Mouse (Mus musculus) limb, embryonic 11.5 days (tissue): ENCODE data around the gene Otp. TPM values are rescaled to one million over a fixed set of nuclear protein-coding genes. Genes with fewer than 3 reads are reported as not detected.

Experiments
- polyA plus RNA-seq: library from polyadenylated mRNA; unstranded; fragments of >200 nt; fragmentation: Nextera tagmentation; extraction: Ambion mirVana; gene quantifications from 2 replicates; pipeline ENCODE4 v1.2.1, GENCODE M21; 2014

Otp gene
- polyA plus RNA-seq, 1 experiment from 2014 or later, result not detected

Other genes with a start within 250 kb of the Otp start
- 320 and 330 TPM in 2 replicates for gene Tbca, start 86.7 kb upstream of the Otp start, polyA plus RNA-seq
- gene Wdr41, start 100.7 kb downstream of the Otp start, polyA plus RNA-seq, result 17.6 and 21.5 TPM in 2 replicates